8 mouse cellular contexts compared by ENCODE assay signal in genomic region chr8:122853340-122853771, GRCm38 (mm10). TPM values are rescaled to one million over a fixed set of nuclear protein-coding genes. Genes with fewer than 3 reads are reported as not detected.
DNase-seq lines count a peak whose midpoint lies in the region; ATAC-seq lines count a peak whose summit lies in the region.

No protein-coding gene starts in this region.

- DNase-seq in adrenal gland, postnatal 36 days = peak; percentile 26 to 62
- DNase-seq in adrenal gland, adult 8-10 months = no peak
- DNase-seq in R1 (ENCODE audit: low read depth, low spot score) = peak; percentile 35
- no peak for DNase-seq in intestine, embryonic 14.5 days (ENCODE audit: low spot score)
- DNase-seq in thymus, postnatal 14 days = no peak

- H3K9ac ChIP-seq in embryonic facial prominence, embryonic 13.5 days = no peak overlapping the region
- no peak overlapping the region for H3K9ac ChIP-seq in intestine, embryonic 14.5 days (ENCODE audit: low read length)
- no peak overlapping the region for H3K9ac ChIP-seq in stomach, embryonic 15.5 days

- H3K27me3 ChIP-seq in embryonic facial prominence, embryonic 13.5 days = peaks cover 3% of the 10 kb centered on the region; the same call in 1 of the 2 replicates
- H3K27me3 ChIP-seq in intestine, embryonic 14.5 days (replicated peaks; ENCODE audit: control insufficient read depth, insufficient read depth, low read length) = no peaks in the 10 kb centered on the region
- no peaks in the 10 kb centered on the region for H3K27me3 ChIP-seq in stomach, embryonic 15.5 days (replicated peaks)

- H3K4me3 ChIP-seq in embryonic facial prominence, embryonic 13.5 days = no peak overlapping the region
- no peak overlapping the region for H3K4me3 ChIP-seq in intestine, embryonic 14.5 days (ENCODE audit: low read depth, low read length)
- H3K4me3 ChIP-seq in stomach, embryonic 15.5 days (replicated peaks) = no peak overlapping the region

- no peak overlapping the region for H3K27ac ChIP-seq in embryonic facial prominence, embryonic 13.5 days
- no peak overlapping the region for H3K27ac ChIP-seq in intestine, embryonic 14.5 days (ENCODE audit: low read depth)
- no peak overlapping the region for H3K27ac ChIP-seq in stomach, embryonic 15.5 days

- 0 out of 2 replicates have a peak, but pooled peaks have one; percentile 16 for ATAC-seq in embryonic facial prominence, embryonic 13.5 days (ENCODE audit: insufficient number of reproducible peaks, insufficient read depth, low FRiP score, low TSS enrichment, low read depth)
- peak; percentile 60 for ATAC-seq in intestine, embryonic 14.5 days (replicated peaks; ENCODE audit: low FRiP score, low TSS enrichment, low read depth)
- peak; percentile 50 for ATAC-seq in stomach, embryonic 15.5 days (ENCODE audit: insufficient read depth, low FRiP score, low read depth)
- no peak for ATAC-seq in erythroblast, adult 5-6 weeks (replicated peaks; ENCODE audit: low FRiP score, poor library complexity, severe bottlenecking)

- no peaks in the 10 kb centered on the region for H3K36me3 ChIP-seq in embryonic facial prominence, embryonic 13.5 days
- H3K36me3 ChIP-seq in intestine, embryonic 14.5 days (ENCODE audit: control insufficient read depth, insufficient read depth, low read length) = no peaks in the 10 kb centered on the region
- H3K36me3 ChIP-seq in stomach, embryonic 15.5 days = no peaks in the 10 kb centered on the region

- H3K4me1 ChIP-seq in embryonic facial prominence, embryonic 13.5 days = peaks cover 22% of the 10 kb centered on the region
- H3K4me1 ChIP-seq in intestine, embryonic 14.5 days (replicated peaks; ENCODE audit: control insufficient read depth, insufficient read depth, low read length) = peaks cover 3% of the 10 kb centered on the region; the same call in 1 of the 2 replicates
- H3K4me1 ChIP-seq in stomach, embryonic 15.5 days = peaks cover 8% of the 10 kb centered on the region

- H3K9me3 ChIP-seq in embryonic facial prominence, embryonic 13.5 days = no peaks in the 10 kb centered on the region
- H3K9me3 ChIP-seq in intestine, embryonic 14.5 days (ENCODE audit: control insufficient read depth, low read length) = no peaks in the 10 kb centered on the region
- no peaks in the 10 kb centered on the region for H3K9me3 ChIP-seq in stomach, embryonic 15.5 days

- H3K4me2 ChIP-seq in embryonic facial prominence, embryonic 13.5 days = no peak overlapping the region
- no peak overlapping the region for H3K4me2 ChIP-seq in intestine, embryonic 14.5 days (ENCODE audit: low read length)
- H3K4me2 ChIP-seq in stomach, embryonic 15.5 days = no peak overlapping the region

- WGBS in embryonic facial prominence, embryonic 13.5 days = 19% methylated on average over 11 of the region's 11 CpGs
- WGBS in intestine, embryonic 14.5 days = 27% methylated on average over 11 of the region's 11 CpGs
- WGBS in stomach, embryonic 15.5 days = 26% methylated on average over 11 of the region's 11 CpGs

RNA-seq across cellular contexts. Expression of gene Cdh15, which starts 5.6 kb away (rescaled TPM):
- total RNA-seq in adrenal gland, postnatal 36 days (2021) = under 1 TPM; 0.36 to 0.53 TPM
- 1 to 10 TPM in 3 of 4 experiments, under 1 TPM in 1; 0.55 to 1.2 (median 1.2) TPM for total RNA-seq in adrenal gland, adult 8-10 months (2022)
- 4.4 and 5.0 TPM in 2 replicates for polyA plus RNA-seq in embryonic facial prominence, embryonic 13.5 days (2015; fragmentation: Nextera tagmentation; extraction: Ambion mirVana)
- polyA plus RNA-seq in intestine, embryonic 14.5 days (2014; fragmentation: Nextera tagmentation; extraction: Ambion mirVana) = 0.30 and 0.51 TPM in 2 replicates
- 0.49 and 0.88 TPM in 2 replicates for polyA plus RNA-seq in stomach, embryonic 15.5 days (2015; fragmentation: Nextera tagmentation; extraction: Ambion mirVana)
- total RNA-seq in erythroblast, adult 5-6 weeks (2015; ENCODE audit: low replicate concordance) = not detected in 2 replicates
- total RNA-seq in erythroblast, adult 5-6 weeks (2017; ENCODE audit: low replicate concordance) = not detected in 2 replicates

Comparison
In these comparisons a context has a peak if more than half of its experiments do, and no peak if none do; other contexts are left out.
1. DNase-seq: peak in adrenal gland, postnatal 36 days (2 of 2) and R1 (single experiment); none in adrenal gland, adult 8-10 months (single experiment), intestine, embryonic 14.5 days (single experiment) and thymus, postnatal 14 days (single experiment).